Mouse (Mus musculus) ES-E14 (cell line): Measurements from ENCODE around the gene Ablim1. TPM values are rescaled to one million over a fixed set of nuclear protein-coding genes. Genes with fewer than 3 reads are reported as not detected.

ENCODE experiments used
- DNase-seq: peaks from one replicate; pipeline ENCODE4 v3.0.0-alpha.2; 2013; ENCODE audit warnings: low read depth, low spot score
- H3K27ac ChIP-seq: 2 replicates; pipeline ENCODE4 v1.5.1; 2012; ENCODE audit warnings: low read depth, mild to moderate bottlenecking, low read length, moderate library complexity, mixed read lengths; ENCODE audit not compliant: poor library complexity, insufficient read depth, severe bottlenecking
- H3K36me3 ChIP-seq: 2 replicates; pipeline ENCODE4 v1.6.1; 2012; ENCODE audit warnings: mild to moderate bottlenecking, low read length, moderate library complexity, mixed read lengths; ENCODE audit not compliant: control insufficient read depth, poor library complexity, insufficient read depth, severe bottlenecking
- H3K4me1 ChIP-seq, 2 experiments: fragments of 150-350 bp in 1 of 2; sonication (generic) in 1 of 2; 2 replicates each; pipeline ENCODE4 v1.6.1; 2012; ENCODE audit warnings: low read length in 2 of 2, mild to moderate bottlenecking in 1 of 2, mixed read lengths in 1 of 2; ENCODE audit not compliant: control insufficient read depth in 2 of 2, insufficient read depth in 2 of 2, poor library complexity in 1 of 2
- H3K4me3 ChIP-seq, 2 experiments: fragments of 150-350 bp in 1 of 2; sonication (generic) in 1 of 2; 2 replicates each; pipeline ENCODE4 v1.5.1; 2012; ENCODE audit warnings: low read length in 2 of 2, low read depth in 1 of 2, mild to moderate bottlenecking in 1 of 2, mixed read lengths in 1 of 2; ENCODE audit not compliant: insufficient read depth in 1 of 2, poor library complexity in 1 of 2, severe bottlenecking in 1 of 2
- H3K9ac ChIP-seq: 2 replicates; pipeline ENCODE4 v1.6.1; 2012; ENCODE audit warnings: low read depth, mild to moderate bottlenecking, low read length, mixed read lengths; ENCODE audit not compliant: poor library complexity, insufficient read depth, severe bottlenecking
- H3K9me3 ChIP-seq: fragments of 150-350 bp; sonication (generic); 2 replicates; pipeline ENCODE4 v1.6.1; 2012; ENCODE audit warnings: low read depth, mild to moderate bottlenecking, low read length; ENCODE audit not compliant: control insufficient read depth, insufficient read depth
- CHD2 ChIP-seq: IDR thresholded peaks from 2 replicates; pipeline ENCODE4 v1.6.1; 2014; ENCODE audit warnings: mild to moderate bottlenecking, low read depth, low read length, inconsistent platforms
- HCFC1 ChIP-seq: IDR thresholded peaks from 2 replicates; pipeline ENCODE4 v1.6.1; 2012; ENCODE audit warnings: low read length, inconsistent platforms, borderline replicate concordance; ENCODE audit not compliant: insufficient read depth
- MAFK ChIP-seq: IDR thresholded peaks from 2 replicates; pipeline ENCODE4 v1.6.1; 2014; ENCODE audit warnings: mild to moderate bottlenecking, low read depth, low read length, inconsistent platforms; ENCODE audit not compliant: insufficient read depth
- ZC3H11A ChIP-seq: IDR thresholded peaks from 2 replicates; pipeline ENCODE4 v1.6.1; 2012; ENCODE audit warnings: low read depth, mild to moderate bottlenecking, inconsistent platforms, low read length, borderline replicate concordance
- ZNF384 ChIP-seq: IDR thresholded peaks from 2 replicates; pipeline ENCODE4 v1.6.1; 2012; ENCODE audit warnings: low read depth, low read length, inconsistent platforms
- in situ Hi-C, 2 experiments: fragments of 600-800 bp; cut with MboI; formaldehyde crosslinking; loops; one replicate each; pipeline ENCODE4 v1.15.1; 2025; ENCODE audit warnings: low sequenced_read_pairs in 2 of 2, inconsistent platforms in 1 of 2; ENCODE audit not compliant: unreplicated experiment in 2 of 2
- total RNA-seq: library from RNA; depleted of rRNA; stranded (reverse); fragments of 300-350 nt; gene quantifications from 2 replicates; pipeline ENCODE4 v1.2.3, GENCODE M21; 2012

Ablim1 gene
- total RNA-seq, 1 experiment, result 5.4 TPM

GRCm38 (mm10) chr19:57124906-57125305, 189.8 kb downstream of the Ablim1 start:
- Histone ChIP-seq H3K27ac (no peak overlapping the region), H3K4me1 (peaks cover 0 to 5% of the 10 kb centered on the region in 2 experiments; a peak in 2 of 4 replicates), H3K9me3 (no peaks in the 10 kb centered on the region), H3K4me3 (no peak overlapping the region), H3K36me3 (no peaks in the 10 kb centered on the region), H3K9ac (no peak overlapping the region)
- no peak for TF ChIP-seq ZNF384
- no peak for TF ChIP-seq HCFC1
- TF ChIP-seq MAFK, result no peak
- TF ChIP-seq CHD2, result no peak
- no peak for TF ChIP-seq ZC3H11A
- DNase-seq, result no peak
- in situ Hi-C loops, result no loop called here

- DNase-seq, result no peak
- H3K27ac ChIP-seq, result no peak overlapping the region
Observed at GRCm38 (mm10) chr19:57124138-57124519, 190.6 kb downstream of the Ablim1 start.

GRCm38 (mm10) chr19:57123503-57124137, 191.1 kb downstream of the Ablim1 start:
- H3K9ac ChIP-seq, result no peak overlapping the region
- in situ Hi-C loops, result no loop called here

More at GRCm38 (mm10) chr19:57124138-57124519, 190.6 kb downstream of the Ablim1 start:
- Histone ChIP-seq H3K4me3 (no peak overlapping the region), H3K9me3 (no peaks in the 10 kb centered on the region), H3K4me1 (peaks cover 0 to 5% of the 10 kb centered on the region in 2 experiments; a peak in 2 of 4 replicates), H3K9ac (no peak overlapping the region), H3K36me3 (no peaks in the 10 kb centered on the region)
- in situ Hi-C loops, result no loop called here
- TF ChIP-seq CHD2, result no peak
- TF ChIP-seq HCFC1, result no peak
- TF ChIP-seq ZC3H11A, result no peak
- no peak for TF ChIP-seq ZNF384
- TF ChIP-seq MAFK, result no peak

GRCm38 (mm10) chr19:57122261-57122660, 192.5 kb downstream of the Ablim1 start:
- no peak overlapping the region for H3K27ac ChIP-seq
- in situ Hi-C loops, result no loop called here
- peaks cover 4% of the 10 kb centered on the region in 2 experiments; a peak in 3 of 4 replicates for H3K4me1 ChIP-seq
- H3K4me3 ChIP-seq, result no peak overlapping the region
- no peak overlapping the region for H3K9ac ChIP-seq
- no peak for TF ChIP-seq ZNF384
- TF ChIP-seq HCFC1, result no peak
- no peak for TF ChIP-seq MAFK
- TF ChIP-seq ZC3H11A, result no peak
- TF ChIP-seq CHD2, result no peak
- no peaks in the 10 kb centered on the region for H3K36me3 ChIP-seq
- DNase-seq, result no peak
- no peaks in the 10 kb centered on the region for H3K9me3 ChIP-seq

More at GRCm38 (mm10) chr19:57123503-57124137, 191.1 kb downstream of the Ablim1 start:
- Histone ChIP-seq H3K4me1 (peaks cover under 1 to 7% of the 10 kb centered on the region in 2 experiments; a peak in 3 of 4 replicates), H3K4me3 (no peak overlapping the region), H3K27ac (no peak overlapping the region), H3K36me3 (no peaks in the 10 kb centered on the region), H3K9me3 (no peaks in the 10 kb centered on the region)
- DNase-seq, result no peak
- TF ChIP-seq CHD2 (no peak), ZNF384 (no peak), MAFK (no peak), ZC3H11A (no peak), HCFC1 (no peak)
